Mouse (Mus musculus): ENCODE measurements around the gene Tgfa.

GRCm38 (mm10) chr6:86276816-86277215 is 81.8 kb downstream of the Tgfa start:
- no peak for TF ChIP-seq CTCF (IDR thresholded peaks at IDR 0.05; ENCODE audit: low read depth, low read length)
- no peak for TF ChIP-seq POLR2A (IDR thresholded peaks at IDR 0.05; ENCODE audit: borderline replicate concordance, low read depth, low read length)

All from bone marrow macrophage, adult 2 months (primary cell).